Mouse (Mus musculus) C2C12 (cell line): ENCODE results near the gene Ankfy1.

Experiments
- CTCF ChIP-seq: IDR thresholded peaks from one replicate; pipeline ENCODE4 v1.5.1; 2011; ENCODE audit not compliant: control insufficient read depth, insufficient read depth, insufficient read length
- MAX ChIP-seq: IDR thresholded peaks from one replicate; pipeline ENCODE4 v1.6.1; 2011; ENCODE audit warnings: mild to moderate bottlenecking, control low read depth
- MYOD1 ChIP-seq: IDR thresholded peaks from one replicate; pipeline ENCODE4 v1.6.1; 2011; ENCODE audit warnings: low read depth; ENCODE audit not compliant: control insufficient read depth, insufficient read length

GRCm38 (mm10) chr11:72798112-72798511 lies 108.3 kb downstream of the Ankfy1 start:
- no peak for TF ChIP-seq MYOD1
- no peak for TF ChIP-seq CTCF
- no peak for TF ChIP-seq MAX
